Mouse (Mus musculus) adrenal gland, adult 2 months (tissue): ENCODE data around the gene Prrc2b. TPM values are rescaled to one million over a fixed set of nuclear protein-coding genes. Genes with fewer than 3 reads are reported as not detected.

Experiments used
- DNase-seq: peaks from one replicate; pipeline ENCODE4 v3.0.0; 2021
- long read RNA-seq: library from polyadenylated mRNA; stranded (forward); transcript quantifications from one replicate; pipeline ENCODE4 v2.0.0, GENCODE M21; 2021
- polyA plus RNA-seq: library from polyadenylated mRNA; depleted of rRNA; stranded (reverse); fragments of >200 nt; gene quantifications from 2 replicates; pipeline ENCODE4 v1.2.3, GENCODE M21; 2012; rRNA removed
- total RNA-seq, 2 experiments: library from RNA; stranded (reverse); gene quantifications; 2 replicates each; pipeline ENCODE4 v1.2.3; 2021

The Prrc2b gene
- total RNA-seq (100 to 1,000 TPM in 1 of 2 experiments, 10 to 100 TPM in 1; 93.5 to 104 TPM), polyA plus RNA-seq (70.0 and 82.7 TPM in 2 replicates)
- long read RNA-seq, partial matches to known transcripts, result 1 of 9 reads
- long read RNA-seq, other reads (novel, unspliced or antisense), result 8 of 9 reads

GRCm38 (mm10) chr2:32150924-32151659, at the start of gene Prrc2b:
Prrc2b (plus strand) TSS chr2:32151082.
- peak; percentile 85 for DNase-seq

GRCm38 (mm10) chr2:32102944-32103343, 47.9 kb upstream of the Prrc2b start:
- no peak for DNase-seq

GRCm38 (mm10) chr2:32103557-32103956, 47.3 kb upstream of the Prrc2b start:
- no peak for DNase-seq

- no peak for DNase-seq
These were observed 46.8 kb upstream of the Prrc2b start for GRCm38 (mm10) chr2:32104122-32104521.

GRCm38 (mm10) chr2:32105117-32105913, 45.6 kb upstream of the Prrc2b start:
- peak; percentile 25 for DNase-seq

GRCm38 (mm10) chr2:32105930-32106329, 45.0 kb upstream of the Prrc2b start:
- DNase-seq, result no peak

- DNase-seq, result no peak
These were observed 39.6 kb upstream of the Prrc2b start for GRCm38 (mm10) chr2:32111268-32111667.

GRCm38 (mm10) chr2:32112548-32112947, 38.3 kb upstream of the Prrc2b start:
- no peak for DNase-seq

GRCm38 (mm10) chr2:32115851-32116268, 35.0 kb upstream of the Prrc2b start:
- DNase-seq, result no peak

GRCm38 (mm10) chr2:32119802-32120750, 30.8 kb upstream of the Prrc2b start:
- DNase-seq, result no peak

GRCm38 (mm10) chr2:32121150-32121549, 29.7 kb upstream of the Prrc2b start:
- no peak for DNase-seq

GRCm38 (mm10) chr2:32121785-32122184, 29.1 kb upstream of the Prrc2b start:
- no peak for DNase-seq

GRCm38 (mm10) chr2:32127653-32128535, 23.0 kb upstream of the Prrc2b start:
- no peak for DNase-seq

GRCm38 (mm10) chr2:32128536-32128841, 22.4 kb upstream of the Prrc2b start:
- DNase-seq, result no peak

- DNase-seq, result no peak
These were observed 21.4 kb upstream of the Prrc2b start for GRCm38 (mm10) chr2:32129383-32130074.

- no peak for DNase-seq
These were observed 20.4 kb upstream of the Prrc2b start for GRCm38 (mm10) chr2:32130435-32130834.

- DNase-seq, result peak; percentile 55
These were observed 19.6 kb upstream of the Prrc2b start for GRCm38 (mm10) chr2:32131205-32131834.

- no peak for DNase-seq
These were observed 18.9 kb upstream of the Prrc2b start for GRCm38 (mm10) chr2:32131866-32132566.

GRCm38 (mm10) chr2:32132567-32132992, 18.3 kb upstream of the Prrc2b start:
- DNase-seq, result peak; percentile 61
